Mouse (Mus musculus) CH12.LX (cell line): Measurements from ENCODE around the gene Tle2.

Experiments used
- CHD2 ChIP-seq: IDR thresholded peaks from 2 replicates; pipeline ENCODE4 v1.6.1; 2011; ENCODE audit warnings: low read length, improper control_type of control experiment
- CTCF ChIP-seq, 2 experiments: IDR thresholded peaks in 1 of 2; conservative IDR thresholded peaks in 1 of 2; 2 replicates each; pipeline ENCODE4 v1.5.1; 2011 to 2012; ENCODE audit warnings: low read depth in 2 of 2, low read length in 2 of 2, improper control_type of control experiment in 1 of 2, inconsistent platforms in 1 of 2, mild to moderate bottlenecking in 1 of 2, moderate library complexity in 1 of 2
- HCFC1 ChIP-seq: IDR thresholded peaks from 2 replicates; pipeline ENCODE4 v1.6.1; 2012; ENCODE audit warnings: low read depth, mild to moderate bottlenecking, inconsistent platforms, low read length, improper control_type of control experiment
- POLR2AphosphoS2 ChIP-seq: IDR thresholded peaks from 2 replicates; pipeline ENCODE4 v1.6.1; 2011; ENCODE audit warnings: low read depth, low read length, improper control_type of control experiment
- RCOR1 ChIP-seq: conservative IDR thresholded peaks from 2 replicates; pipeline ENCODE4 v1.6.1; 2012; ENCODE audit warnings: low read depth, mild to moderate bottlenecking, inconsistent platforms, low read length, improper control_type of control experiment
- ZKSCAN1 ChIP-seq: IDR thresholded peaks from 2 replicates; pipeline ENCODE4 v1.6.1; 2012; ENCODE audit warnings: low read depth, inconsistent platforms, low read length, improper control_type of control experiment, borderline replicate concordance

- TF ChIP-seq CTCF (conservative IDR thresholded peaks at IDR 0.05 in 1 of 2, IDR thresholded peaks at IDR 0.05 in 1 of 2; ENCODE audit: low read depth in 2 of 2, low read length in 2 of 2) (no peak), POLR2AphosphoS2 (no peak), ZKSCAN1 (no peak), CHD2 (no peak), HCFC1 (no peak), RCOR1 (no peak)
Observed at GRCm38 (mm10) chr10:81620786-81621185, 46.4 kb downstream of the Tle2 start.
